Mouse (Mus musculus): Measurements from ENCODE around the gene Cylc1.

DNA sequence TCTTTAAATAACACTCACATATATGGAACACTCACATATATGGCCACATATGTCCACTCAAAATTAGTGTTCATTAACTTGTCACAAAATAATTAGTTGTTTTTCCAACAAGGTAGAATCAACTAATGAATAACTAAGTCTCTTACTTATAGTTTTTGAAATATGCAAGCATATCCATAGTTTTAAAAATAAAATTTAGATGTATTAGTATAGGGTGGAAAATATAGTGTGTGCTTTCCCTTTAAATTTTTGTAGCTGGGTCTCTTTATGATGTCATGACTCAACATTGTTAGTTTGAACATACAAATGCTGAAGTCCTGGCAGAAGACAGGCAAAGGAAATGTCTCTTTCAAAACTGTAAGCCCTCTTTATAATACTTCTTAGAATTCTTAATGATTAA is at the start of gene Cylc1:
- no peak for TF ChIP-seq CTCF (IDR thresholded peaks at IDR 0.05; ENCODE audit: borderline replicate concordance, insufficient read depth, low read length)
- TF ChIP-seq POLR2A (IDR thresholded peaks at IDR 0.05; ENCODE audit: low read depth, low read length): no peak
